Mouse (Mus musculus) thymus, postnatal 10 days (tissue): ENCODE data around the gene Selenom.

Experiments
- DNase-seq, 2 experiments: peaks; one replicate each; pipeline ENCODE4 v3.0.0; 2021; ENCODE audit warnings: low spot score in 2 of 2

Gene Selenom

GRCm38 (mm10) chr11:3514529-3515054 lies at the start of gene Selenom:
TSS of gene Selenom (plus strand) at chr11:3514684.
- DNase-seq: peak; percentile 58 to 74

- no peak for DNase-seq
Observed at GRCm38 (mm10) chr11:3471448-3471850, 43.0 kb upstream of the Selenom start.

- DNase-seq: peak; percentile 52 to 86
Observed at GRCm38 (mm10) chr11:3472484-3472883, 42.0 kb upstream of the Selenom start.

GRCm38 (mm10) chr11:3474480-3475115 lies 39.9 kb upstream of the Selenom start:
- no peak for DNase-seq

GRCm38 (mm10) chr11:3475489-3475888 lies 39.0 kb upstream of the Selenom start:
- no peak for DNase-seq

GRCm38 (mm10) chr11:3483980-3484642 lies 30.4 kb upstream of the Selenom start:
- no peak for DNase-seq

GRCm38 (mm10) chr11:3486349-3486748 lies 28.1 kb upstream of the Selenom start:
- no peak for DNase-seq

- DNase-seq: no peak
Observed at GRCm38 (mm10) chr11:3487952-3488570, 26.4 kb upstream of the Selenom start, which contains the start of gene Pla2g3. TSS of gene Pla2g3 (plus strand) at chr11:3488284.

- DNase-seq: no peak
Observed at GRCm38 (mm10) chr11:3489036-3489435, 25.4 kb upstream of the Selenom start.

GRCm38 (mm10) chr11:3492748-3493147 lies 21.7 kb upstream of the Selenom start:
- no peak for DNase-seq

- no peak for DNase-seq
Observed at GRCm38 (mm10) chr11:3494857-3495256, 19.6 kb upstream of the Selenom start.

GRCm38 (mm10) chr11:3495496-3495895 lies 19.0 kb upstream of the Selenom start:
- no peak for DNase-seq

- DNase-seq: no peak
Observed at GRCm38 (mm10) chr11:3496756-3497155, 17.7 kb upstream of the Selenom start.

- no peak for DNase-seq
Observed at GRCm38 (mm10) chr11:3497296-3497695, 17.2 kb upstream of the Selenom start.

GRCm38 (mm10) chr11:3502057-3502456 lies 12.4 kb upstream of the Selenom start:
- DNase-seq: no peak

- DNase-seq: no peak
Observed at GRCm38 (mm10) chr11:3502459-3503072, 11.9 kb upstream of the Selenom start.

GRCm38 (mm10) chr11:3503755-3504693 lies 10.5 kb upstream of the Selenom start:
- DNase-seq: no peak

GRCm38 (mm10) chr11:3508226-3508625 lies 6.3 kb upstream of the Selenom start:
- DNase-seq: no peak

GRCm38 (mm10) chr11:3509181-3510085 lies 5.1 kb upstream of the Selenom start:
- no peak for DNase-seq

GRCm38 (mm10) chr11:3510321-3510720 lies 4.2 kb upstream of the Selenom start:
- DNase-seq: no peak
